Mouse (Mus musculus) E14TG2a.4 (cell line): ENCODE measurements around the gene Mthfr.

Experiments
- CTCF ChIP-seq: conservative IDR thresholded peaks from 2 replicates; pipeline ENCODE4 v1.5.1; 2014; ENCODE audit warnings: low read length
- POU5F1 ChIP-seq: IDR thresholded peaks from 2 replicates; pipeline ENCODE4 v1.6.1; 2014; ENCODE audit warnings: low read length, borderline replicate concordance

DNA sequence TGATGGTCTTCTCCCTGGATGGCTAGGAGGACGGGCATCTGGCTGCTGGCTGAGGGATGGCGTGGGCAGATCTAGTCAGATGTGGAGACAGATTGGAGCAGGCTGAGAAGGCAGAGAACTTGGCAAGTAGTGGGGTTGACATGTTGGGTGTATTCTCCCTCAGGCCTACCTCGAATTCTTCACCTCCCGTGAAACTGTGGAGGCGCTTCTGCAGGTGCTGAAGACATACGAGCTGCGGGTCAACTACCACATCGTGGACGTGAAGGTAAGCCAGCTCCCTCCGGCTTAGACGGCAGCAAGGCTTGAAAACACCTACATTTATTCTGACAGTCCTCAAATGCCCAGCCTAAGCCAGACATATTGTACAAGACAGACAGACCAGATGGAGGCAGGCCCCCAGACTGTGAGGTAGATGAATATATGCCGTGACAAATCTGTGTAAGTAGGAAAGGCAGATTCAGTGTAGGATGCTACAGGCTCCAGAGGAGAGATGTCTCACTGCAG lies 14.6 kb downstream of the Mthfr start:
- TF ChIP-seq CTCF: no peak
- TF ChIP-seq POU5F1: no peak
